Mouse (Mus musculus) brain, adult 10 weeks (tissue): ENCODE results near the gene Cdk16. TPM values are rescaled to one million over a fixed set of nuclear protein-coding genes. Genes with fewer than 3 reads are reported as not detected.

Source experiments
- polyA plus RNA-seq: library from polyadenylated mRNA; stranded (reverse); fragments of 350-450 nt; fragmentation: Illumina TruSeq; extraction: RNeasy Lipid Tissue Mini Kit (QIAGEN cat#74804); gene quantifications from one replicate; pipeline ENCODE4 v1.2.3, GENCODE M21; 2015; ENCODE audit warnings: low read depth, low replicate concordance

Cdk16 gene
- polyA plus RNA-seq, result 228 TPM

DNA sequence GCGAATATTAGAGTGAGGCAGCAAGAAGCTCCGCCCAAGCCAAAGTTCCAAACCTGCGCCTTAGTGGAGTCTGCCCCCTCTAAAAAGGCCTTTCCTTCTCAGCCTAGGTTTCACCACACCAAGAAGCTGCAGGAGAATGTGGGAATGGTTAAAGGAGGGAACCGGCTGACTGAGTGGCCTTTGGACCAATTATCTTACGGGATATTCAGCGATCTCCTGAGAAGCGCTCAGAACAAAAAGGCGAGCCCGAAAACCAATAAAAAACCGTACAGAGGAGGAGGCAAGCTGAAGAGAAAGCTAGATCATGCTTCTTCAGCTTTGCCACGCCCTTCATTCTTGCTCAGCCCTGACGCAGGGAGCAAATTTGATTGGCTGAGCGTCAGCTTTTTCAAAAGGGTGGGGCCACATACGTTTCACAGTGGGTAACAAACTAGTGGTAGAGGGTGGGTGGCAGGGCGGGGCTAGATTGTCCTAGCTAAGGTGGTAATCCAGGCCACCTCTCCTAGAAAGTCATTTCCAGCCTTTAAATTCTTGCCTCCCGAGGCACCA lies at the start of gene Cdk16:
Gene Cdk16 (plus strand): TSS at position 436 of the 549 bp plus-strand sequence.

DNA sequence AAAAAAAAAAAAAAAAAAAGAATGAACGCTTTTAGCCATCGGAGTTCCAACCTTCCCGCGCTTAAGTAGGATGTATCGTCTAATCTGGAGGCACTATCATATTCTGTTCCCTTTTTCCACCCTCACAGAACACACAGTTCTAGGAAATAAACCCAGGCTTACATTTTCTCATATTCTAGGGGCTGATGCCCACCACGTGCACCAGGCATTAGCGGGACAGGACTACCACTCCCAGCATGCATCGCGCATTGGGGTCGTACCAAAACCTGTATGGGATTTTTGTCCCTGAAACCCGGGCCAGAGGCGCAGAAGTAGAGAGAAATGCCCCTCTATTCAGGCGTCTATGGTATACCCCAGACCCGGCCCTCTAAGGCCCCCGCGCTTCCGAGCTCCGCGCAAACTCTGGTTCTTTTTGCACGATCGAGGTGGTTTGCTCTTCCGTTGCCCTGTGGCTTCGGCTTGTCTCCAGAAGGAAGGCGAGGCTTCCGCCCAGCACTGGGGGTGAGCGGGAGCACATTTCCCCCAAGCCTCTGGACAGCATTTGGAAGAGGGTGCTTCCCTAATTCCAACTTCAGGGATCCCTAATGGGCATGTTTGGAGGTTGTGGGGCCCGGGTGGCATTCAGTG lies 29.6 kb upstream of the Cdk16 start, which contains the start of gene Uba1:
Gene Uba1 (plus strand): TSS at position 301 of the 627 bp plus-strand sequence.

DNA sequence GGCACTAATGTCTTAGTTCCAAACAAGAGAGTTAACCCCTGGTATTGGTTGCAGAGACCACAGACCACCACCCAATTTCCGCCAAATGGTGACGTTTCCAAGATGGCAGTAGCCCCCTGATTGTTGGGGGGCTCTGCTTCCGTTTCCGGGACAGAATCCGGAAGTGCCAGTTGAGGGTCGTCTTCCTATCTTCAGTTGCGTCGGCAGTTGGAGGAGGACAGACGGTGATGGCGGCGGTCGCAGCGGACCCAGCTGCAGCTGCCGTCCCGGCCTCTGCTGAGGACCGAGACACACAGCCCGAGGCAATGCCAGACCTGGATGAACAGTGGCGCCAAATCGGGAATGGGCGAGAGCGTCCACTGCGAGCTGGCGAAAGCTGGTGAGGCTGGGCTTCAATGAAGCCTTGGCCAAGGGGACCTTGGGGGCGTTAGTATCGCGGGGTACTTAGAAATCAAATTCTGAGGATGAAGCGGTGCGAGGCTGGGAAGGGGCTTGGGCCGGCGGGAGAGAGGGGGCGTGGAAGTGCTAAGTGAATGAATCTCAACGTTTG lies 16.1 kb downstream of the Cdk16 start, which contains the start of gene Usp11:
Gene Usp11 (plus strand): TSS at position 166 of the 550 bp plus-strand sequence.

Other genes with a start within 250 kb of the Cdk16 start
- 0.94 TPM for gene Rgn, start 138.2 kb upstream of the Cdk16 start, polyA plus RNA-seq
- 38.7 TPM for gene Rbm10, start 70.5 kb upstream of the Cdk16 start, polyA plus RNA-seq
- 306 TPM for gene Ndufb11, start 70.3 kb upstream of the Cdk16 start, polyA plus RNA-seq
- 236 TPM for gene Uba1, start 29.6 kb upstream of the Cdk16 start, polyA plus RNA-seq
- 83.3 TPM for gene Usp11, start 16.0 kb downstream of the Cdk16 start, polyA plus RNA-seq
- gene Araf, start 109.9 kb downstream of the Cdk16 start, polyA plus RNA-seq, result 296 TPM
- gene Timp1, start 182.2 kb downstream of the Cdk16 start, polyA plus RNA-seq, result 1.1 TPM
- gene Syn1, start 233.1 kb downstream of the Cdk16 start, polyA plus RNA-seq, result 332 TPM
- gene Cfp, start 243.6 kb downstream of the Cdk16 start, polyA plus RNA-seq, result 11.3 TPM